Mouse (Mus musculus) cerebellum, adult 9-10 months (tissue): Measurements from ENCODE around the gene Atp5d.
"Not testable (repeated sequence)": the region's sequence is repeated elsewhere in the genome, so short reads cannot be mapped to it uniquely, and the experiment has no call there.

Experiments used
- DNase-seq: peaks from one replicate; pipeline ENCODE4 v3.0.0; 2022

Atp5d gene

DNA sequence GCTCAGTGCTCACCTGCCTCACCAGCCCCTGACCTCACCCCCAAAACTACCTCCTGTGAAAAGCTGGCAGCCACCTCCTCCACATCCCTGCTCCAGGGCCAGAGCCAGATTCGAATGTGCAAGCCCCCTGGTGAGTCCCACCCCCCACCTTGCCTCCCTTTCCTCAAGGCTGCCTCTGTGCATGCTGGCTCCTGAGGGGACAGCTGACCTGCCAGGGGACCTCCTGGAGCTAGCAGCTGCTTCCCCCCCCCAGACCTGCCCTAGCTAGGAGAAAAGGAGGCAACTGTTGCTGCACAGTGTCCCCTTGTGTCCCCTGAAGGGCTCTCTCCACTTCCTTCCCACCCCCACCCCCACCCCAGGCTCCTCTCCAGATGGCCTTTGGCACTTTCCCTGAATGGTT is 16.8 kb downstream of the Atp5d start:
- no peak for DNase-seq

DNA sequence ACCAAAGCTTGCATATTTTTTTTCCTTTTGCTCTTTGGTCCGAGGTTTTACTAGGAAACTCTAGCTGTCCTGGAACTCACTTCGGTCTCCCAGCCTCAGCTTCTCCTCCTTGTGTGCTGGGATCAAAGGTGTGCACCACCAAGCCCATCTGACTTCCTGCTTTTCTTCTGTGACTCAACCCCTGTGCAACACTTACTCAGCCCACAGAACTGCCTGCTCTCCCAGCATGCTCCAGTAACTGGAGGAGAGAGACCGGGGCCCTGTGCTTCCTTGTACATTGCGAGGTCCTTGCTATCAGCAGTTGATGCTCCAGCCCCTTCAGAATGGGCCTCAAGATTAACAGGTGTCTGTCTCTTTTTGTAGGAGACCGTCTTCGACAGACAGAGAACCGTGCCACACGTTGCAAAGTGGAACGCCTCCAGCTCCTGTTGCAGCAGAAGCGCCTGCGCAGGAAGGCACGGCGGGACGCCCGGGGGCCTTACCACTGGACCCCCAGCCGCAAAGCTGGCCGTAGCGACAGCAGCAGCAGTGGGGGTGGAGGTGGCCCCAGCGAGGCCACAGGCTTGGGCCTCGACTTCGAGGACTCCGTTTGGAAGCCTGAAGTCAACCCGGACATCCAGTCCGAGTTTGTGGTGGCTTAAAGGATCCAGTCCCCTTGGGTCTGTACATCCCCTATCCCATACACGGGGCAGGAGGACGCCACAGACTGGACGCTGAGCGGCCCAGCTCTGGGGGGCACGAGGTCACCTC is 17.7 kb downstream of the Atp5d start:
- no peak for DNase-seq

DNA sequence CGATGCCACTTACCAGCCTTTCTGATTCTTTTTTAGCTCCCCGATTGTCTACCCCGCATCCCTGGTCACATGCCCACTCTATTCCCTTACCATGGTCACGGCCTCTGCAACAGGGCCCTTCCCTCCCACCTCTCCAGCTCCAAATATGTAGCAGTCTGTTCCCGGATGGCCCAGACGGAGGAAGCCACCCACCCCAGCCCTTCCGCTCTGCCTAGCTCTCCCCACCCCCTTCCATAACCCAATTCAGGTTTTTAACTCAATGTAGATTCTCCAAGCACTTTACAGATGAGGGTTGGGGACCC is 18.3 kb downstream of the Atp5d start:
- DNase-seq = no peak

DNA sequence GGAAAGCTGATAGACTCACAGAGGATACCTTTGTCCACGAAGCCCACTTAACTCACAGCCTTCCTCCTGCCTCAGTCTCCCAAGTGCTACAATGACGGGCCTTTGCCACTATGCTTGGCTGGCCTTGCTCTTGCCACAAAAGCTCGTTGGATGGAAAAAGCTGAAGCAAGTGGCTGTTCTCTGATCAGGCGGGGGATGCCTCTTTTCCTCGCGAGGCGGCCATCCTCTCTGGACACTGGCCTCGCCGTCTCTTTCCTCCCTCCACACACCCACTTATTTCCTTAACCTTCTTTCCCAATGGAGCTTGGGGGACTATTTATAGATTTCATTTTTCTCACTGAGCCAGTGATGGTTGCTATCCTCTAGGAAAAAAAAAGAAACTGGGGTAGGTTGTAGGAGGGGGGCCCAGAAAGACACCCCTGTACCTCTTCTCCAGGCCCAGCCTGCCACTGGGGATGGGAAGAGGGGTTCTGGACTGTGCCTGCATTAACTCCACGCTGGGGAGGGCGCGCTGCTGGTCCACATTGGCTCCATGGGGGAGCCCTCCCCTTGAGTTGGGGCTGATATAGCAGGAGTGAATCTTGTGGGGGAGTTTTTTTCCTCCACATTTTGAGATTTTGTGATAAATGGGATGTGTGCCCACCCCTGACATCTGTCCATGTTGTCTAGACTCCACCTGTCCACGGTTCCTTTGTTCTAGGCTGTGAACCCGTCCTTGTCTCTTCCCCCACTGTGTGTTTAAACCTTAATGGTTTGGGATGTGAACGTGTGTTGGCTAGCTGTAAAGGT is 18.9 kb downstream of the Atp5d start:
- DNase-seq = no peak

DNA sequence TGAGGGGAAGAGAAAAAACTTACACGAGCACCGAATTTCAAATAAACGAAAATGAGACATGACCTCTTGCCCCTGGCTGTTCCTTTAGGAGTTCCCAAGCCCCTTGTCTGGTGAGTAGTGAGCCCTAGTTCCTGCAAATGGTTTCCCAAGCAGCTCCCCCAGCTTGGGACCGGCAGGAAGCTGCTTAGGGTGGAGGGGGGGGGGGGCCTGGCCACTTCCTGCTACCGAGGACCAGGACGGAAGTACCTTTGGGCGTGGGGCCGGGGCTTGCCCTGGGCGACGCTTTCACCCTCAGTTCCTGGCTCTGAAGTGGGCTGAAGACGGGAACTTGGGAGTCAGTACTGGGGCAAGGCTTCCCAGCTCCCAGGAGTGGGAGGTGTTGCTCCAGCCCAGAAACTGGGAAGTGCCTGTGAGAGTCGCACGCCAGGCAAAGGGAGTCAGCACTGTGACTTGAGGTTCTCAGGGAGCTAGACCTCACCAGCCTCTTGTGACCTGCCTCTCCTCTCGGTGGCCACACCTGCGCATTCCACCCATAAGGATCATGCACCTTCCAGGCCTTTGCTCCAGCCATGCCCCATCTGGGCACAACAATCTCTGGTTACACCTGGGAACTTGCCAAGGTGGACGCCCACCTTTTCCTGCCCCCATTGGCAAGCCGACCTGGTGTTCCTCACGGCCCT is 20.0 kb downstream of the Atp5d start:
- peak; percentile 74 for DNase-seq

DNA sequence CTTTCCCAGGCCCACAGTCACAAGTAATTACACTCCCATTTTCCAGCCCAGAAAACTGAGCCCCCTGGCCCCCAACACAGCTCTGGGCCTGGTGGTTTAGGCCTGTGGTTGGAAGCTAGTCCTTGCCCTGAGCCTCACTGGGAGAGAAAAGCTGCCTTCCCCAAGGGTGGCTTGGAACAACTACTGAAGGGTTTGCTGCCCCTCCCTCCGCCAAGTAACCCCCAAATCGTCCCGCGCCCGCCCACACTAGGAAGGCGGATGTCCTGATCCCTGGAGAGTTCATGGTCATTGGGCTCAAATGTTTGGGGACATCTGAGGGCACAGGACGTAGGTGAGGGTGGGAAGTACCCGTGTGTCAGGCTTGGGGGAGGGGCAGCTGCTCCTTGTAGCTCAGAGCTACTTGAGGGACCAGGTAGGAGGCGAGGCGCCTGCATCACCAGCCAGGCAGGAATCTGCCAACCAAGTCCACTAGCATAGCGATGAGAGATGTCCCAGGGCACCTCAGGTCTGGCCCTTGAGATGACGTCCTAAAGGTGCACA is 20.7 kb downstream of the Atp5d start:
- no peak for DNase-seq

DNA sequence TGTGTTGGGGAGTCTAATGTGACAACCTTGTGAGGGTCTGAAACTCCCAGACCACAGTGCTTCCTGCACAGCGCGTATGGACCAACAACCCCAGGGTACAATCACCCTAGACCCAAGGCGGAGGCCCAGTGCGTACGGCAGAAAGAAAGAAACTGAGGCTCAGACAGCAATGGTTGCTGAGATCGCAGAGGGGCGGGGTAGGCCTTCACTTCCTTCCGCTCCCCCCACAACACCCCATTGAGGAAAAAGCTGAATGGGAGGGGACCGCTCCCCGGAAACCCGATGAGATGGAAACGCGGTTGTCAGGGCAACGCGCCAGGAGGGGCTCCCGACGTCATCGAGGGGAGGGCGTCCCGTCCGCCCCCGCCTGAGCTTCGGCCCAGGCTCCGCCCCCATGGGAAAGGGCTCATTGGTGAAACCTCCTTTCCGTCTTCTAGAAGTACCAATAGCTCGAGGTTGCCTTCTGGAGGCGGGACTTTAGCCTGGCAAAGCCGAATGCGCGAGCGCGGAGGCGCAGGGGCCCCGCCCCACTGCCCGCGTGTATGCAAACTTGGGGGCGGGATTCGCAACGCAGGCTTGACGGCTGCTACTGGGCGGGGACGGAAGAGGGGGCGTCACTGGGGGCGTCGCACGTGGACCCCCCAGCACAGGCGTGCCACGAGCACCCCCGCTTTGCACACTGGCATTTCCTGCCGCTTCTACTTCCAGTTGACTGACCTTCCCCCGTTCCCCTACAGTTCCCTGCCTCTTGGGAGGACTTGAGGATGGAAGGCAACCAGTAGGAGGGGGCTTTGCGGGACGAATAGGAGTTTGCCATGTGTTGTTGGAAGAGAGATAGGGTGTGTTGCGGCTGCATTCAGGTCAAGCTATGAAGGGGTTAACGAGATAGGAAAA is 21.4 kb downstream of the Atp5d start:
- DNase-seq = peak; percentile 99

DNA sequence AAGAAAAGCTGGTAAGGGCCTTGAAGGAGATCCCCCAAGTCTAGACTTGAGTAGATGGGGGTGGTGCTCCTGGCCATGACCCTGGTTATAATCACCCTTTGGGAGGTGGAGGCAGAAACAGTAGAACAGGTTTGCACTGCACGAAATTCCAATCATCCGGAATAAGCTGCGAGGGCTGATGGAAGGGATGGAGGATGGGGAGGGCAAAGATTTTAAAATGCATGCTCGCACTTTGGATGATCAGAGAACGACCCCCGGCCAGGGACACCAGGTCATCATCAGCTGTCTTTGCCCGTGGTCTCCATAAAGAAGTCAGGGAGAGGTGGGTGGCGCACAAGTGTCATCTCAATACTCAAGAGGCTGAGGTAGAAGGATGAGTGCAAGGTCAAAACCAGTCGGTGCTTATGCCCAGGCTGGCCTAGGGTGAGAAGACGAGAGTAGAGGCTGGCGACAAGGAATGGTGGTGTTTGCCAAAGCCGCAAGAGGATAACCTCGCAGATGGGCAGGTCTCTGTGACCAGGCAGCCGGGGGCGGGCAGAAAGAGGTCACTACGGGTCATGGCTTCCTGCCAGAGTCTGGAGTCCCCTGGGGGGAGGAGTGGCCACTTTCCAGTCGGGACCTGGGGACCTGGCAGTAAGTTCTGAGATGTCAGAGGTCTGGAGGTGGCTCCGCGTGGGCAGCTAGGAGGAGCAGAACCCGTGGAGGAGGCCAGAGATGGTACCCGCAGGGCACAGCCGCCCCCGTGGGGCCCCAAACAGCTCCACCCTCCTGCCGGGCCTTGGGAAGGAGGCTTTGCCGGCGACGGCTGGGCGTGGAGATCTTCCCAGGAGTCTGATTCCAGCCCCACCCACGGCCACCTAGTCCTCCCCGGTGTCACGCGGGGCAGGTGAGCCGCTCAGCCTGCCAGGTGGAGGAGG is 22.3 kb downstream of the Atp5d start:
- DNase-seq = peak; percentile 87

DNA sequence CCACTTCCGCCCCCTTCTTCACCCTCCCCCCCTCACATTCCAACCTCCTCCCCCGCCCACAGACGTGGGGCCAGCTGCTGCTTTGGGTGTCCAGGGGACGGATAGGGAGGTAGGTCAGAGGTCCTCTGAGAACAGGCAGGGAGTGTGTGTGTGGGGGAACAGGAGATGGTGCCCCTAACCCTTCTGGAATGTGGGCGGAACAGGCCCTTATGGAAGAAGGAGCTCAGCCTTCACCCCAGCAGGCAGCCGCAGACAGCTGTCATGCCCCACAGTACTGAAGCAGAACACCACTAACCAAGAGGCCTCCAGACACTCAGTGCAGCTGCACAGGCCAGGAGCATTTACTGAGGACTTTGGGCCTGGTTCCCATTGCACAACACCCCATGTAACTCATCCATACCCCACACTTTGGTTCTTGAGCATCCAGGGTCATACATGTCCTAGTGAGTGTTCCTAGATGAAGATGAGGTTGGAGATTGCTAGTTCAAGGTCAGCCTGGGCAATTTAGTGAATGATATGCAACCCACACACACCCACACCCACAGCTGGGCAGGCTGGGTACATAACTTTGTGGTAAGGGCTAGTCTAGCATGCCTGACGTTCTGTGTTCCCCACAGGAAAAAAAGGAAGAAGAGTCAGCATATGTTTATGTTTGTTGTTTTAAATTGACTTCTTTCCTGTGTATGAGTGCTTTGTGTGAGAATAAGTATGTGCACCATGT is 23.2 kb downstream of the Atp5d start:
- DNase-seq = no peak

DNA sequence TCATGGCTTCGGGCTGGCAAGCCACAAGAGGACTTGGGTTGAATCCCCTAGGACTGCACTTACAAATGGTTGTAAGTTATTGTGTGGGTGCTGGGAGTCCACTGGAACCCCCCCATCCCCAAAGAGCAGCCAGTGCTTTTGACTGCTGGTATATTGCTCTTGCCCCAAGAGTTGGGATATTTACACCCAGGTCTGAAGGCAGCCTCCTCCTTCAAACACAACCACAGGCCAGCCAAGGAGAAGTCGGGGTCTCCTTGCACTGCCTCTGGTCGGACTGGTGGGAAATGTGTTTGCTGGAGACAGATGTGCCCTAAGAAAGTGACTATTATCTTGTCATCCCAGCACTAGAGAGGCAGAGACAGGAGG is 23.8 kb downstream of the Atp5d start:
- no peak for DNase-seq

DNA sequence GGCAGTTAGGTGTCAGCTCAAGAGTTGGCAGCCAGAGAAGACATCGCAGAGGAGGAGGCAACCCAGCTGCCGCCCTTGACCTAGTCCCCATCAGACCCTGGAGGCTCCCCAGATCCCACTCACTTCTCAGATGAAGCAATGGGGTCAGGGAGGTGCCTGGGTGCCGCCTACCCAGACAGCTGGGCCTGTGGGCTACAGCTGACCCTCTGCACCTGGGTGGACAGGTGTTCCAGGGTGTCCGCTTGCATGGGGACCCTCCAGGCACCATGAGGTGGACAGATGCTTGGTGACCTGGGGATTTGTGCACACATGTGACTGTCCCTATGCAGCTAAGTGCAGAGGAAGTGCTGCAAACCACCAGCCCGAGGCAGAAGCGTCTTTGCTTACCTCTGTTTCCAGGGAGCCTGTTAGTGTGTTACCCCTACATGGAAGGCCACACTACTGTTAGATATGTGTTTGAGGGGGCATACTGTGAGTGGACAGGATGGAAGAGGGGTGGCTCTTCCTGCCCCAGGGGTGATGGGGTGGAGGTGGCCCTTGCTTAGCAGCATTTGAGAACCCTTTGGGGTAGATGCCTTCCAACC is 24.4 kb downstream of the Atp5d start:
- no peak for DNase-seq

DNA sequence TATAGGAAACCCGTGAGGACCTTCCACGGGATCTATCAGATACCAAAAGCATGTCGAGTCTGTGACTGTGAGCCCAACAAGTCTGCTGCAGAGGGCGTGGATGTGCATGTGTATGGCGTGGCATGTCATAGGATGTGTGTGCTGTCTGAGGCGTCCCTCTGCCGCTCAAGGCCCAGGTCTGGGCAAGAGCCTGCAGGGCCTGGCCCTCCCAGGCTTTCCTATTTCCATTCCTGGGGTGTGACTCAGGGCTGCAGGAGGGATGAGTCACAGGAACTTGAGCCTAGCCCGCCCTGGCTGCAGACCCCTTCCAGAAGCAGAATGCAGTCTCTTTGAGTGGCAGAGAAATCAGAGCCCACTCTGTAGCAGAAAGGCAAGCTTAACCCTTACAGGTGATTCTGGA is 25.3 kb downstream of the Atp5d start:
- no peak for DNase-seq

DNA sequence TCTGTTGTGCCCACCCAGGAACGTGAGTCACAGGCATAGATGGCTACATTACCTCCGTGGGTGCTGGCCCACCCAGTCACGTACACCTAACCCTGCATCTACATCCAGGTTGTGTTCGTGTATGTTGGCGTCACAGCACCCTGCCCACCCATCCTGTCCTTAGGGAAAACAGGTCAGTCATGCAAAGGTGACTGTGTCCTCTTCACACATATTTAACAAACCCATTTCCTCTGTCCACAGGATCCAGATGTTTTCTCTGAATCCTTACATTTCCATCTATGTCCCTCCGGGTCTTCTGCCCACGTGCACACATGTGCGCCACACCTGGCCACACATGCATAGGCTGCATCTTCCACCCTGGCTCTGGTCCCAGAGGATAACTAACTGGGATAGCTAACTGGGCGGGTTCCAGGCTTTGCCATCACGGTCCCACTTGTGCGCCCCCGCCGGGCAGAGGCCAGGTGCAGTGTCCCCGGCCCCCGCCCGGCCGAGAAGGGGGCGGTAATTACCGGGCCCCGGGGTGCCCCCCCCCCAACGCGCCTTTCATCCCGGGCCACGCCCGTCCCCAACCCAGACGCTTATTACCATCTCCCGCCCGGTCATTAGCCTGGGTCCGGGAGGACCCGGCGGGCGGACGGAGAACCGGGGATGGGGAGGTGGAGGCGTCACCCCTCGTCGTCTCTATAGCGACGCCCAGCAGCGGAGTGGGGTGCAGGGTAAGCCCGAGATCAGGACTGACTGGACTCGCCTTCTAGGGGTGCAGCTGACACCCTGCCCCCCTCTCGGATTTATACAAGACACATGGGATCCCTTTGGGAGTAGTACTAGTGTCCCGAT is 25.9 kb downstream of the Atp5d start:
- peak; percentile 83 for DNase-seq

DNA sequence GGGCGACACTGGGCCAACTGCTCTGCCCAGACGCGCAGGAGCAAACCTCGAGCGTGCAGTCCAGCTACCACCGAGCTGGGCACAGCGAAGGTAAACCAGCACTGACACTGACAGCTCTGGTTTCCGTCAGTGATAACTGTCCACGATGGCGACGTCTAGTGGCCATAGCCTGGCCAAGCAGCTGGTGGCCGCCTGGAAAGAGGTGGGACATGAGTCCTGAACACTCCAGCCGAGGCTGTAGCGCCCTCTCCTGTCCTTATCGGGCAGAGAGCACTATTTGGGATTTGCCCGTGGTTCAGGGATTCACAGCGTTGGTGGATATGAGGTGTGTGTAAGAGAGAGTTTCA is 26.5 kb downstream of the Atp5d start:
- peak; percentile 99 for DNase-seq

DNA sequence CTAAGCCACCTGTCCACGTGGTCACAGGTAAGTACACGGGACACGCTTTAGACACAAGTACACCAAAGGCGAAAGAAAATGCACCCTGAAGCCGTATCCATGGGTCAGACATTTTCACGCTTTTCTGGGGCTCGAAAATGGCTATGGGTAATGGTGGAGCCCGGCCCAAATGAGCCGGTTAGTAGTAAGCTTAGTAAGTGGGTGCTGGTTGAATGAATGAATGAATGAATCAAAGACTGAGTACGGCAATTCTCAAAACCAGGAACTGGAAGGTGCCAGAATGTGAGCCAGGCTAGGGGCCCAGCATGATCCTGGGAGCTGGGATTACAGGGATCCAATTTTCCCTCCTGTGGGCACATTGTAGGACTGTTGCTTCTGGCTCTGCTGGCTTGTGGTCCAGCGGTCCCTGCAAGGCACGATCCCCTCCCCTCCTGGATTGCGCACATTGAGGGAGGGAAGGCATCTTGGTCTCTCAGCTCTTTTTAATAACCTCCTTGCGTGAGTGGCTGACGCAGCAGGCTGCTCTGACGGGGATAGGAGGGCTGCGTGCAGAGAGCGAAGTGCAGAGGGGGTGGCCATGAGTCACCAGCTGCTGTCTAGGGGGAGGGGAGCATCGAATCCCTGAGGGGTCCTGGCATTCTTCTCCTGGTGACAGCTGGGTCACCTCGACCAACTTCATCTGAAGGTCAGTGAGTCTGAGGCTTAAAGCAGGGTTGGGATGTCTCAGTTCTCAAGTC is 27.1 kb downstream of the Atp5d start, which contains the start of gene Cirbp:
Gene Cirbp, plus strand, starts transcription at position 594 of the 737 bp plus-strand sequence.
- peak; percentile 78 for DNase-seq

DNA sequence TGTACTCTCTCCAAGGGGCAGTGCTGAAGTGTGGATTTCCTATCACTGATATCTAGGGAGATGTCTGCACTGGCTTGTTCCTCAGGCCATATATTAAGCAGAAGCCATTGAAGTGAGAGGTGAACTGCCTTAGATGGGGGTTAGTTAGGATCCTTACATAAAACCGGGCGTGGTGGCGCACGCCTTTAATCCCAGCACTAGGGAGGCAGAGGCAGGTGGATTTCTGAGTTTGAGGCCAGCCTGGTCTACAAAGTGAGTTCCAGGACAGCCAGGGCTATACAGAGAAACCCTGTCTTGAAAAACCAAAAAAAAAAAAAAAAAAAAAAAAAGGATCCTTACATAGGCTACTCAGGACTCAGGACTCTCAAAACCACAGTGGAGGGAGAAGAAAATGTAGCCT is 27.7 kb downstream of the Atp5d start:
- DNase-seq = not testable (repeated sequence)

DNA sequence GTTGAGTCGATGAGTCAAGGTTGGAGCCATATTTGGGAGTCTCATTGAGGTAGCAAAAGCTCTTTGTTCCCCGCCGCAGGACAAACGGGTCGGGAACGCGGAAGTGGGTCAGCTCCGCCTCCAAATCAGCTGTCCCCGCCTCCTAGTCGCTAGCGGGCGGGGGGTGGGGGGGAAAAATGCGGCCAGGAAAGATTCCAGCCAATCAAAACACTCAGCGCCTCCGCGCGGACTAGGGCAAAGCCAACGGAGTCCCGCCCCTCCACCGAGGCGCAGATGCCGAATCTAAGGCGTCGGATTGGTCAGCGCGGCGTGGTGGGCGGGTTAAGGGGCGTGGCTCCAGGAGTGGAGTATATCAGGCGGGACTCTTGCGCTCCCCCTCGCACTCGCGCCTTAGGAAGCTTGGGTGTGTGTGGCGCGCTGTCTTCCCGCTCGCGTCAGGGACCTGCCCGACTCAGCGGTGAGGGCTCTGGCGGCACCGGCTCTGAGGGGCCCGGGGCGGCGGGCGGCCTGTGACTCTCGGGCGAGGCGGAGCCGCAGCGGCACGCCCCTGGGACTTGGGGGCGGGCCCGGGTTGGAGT is 29.1 kb downstream of the Atp5d start:
- DNase-seq = peak; percentile 99

DNA sequence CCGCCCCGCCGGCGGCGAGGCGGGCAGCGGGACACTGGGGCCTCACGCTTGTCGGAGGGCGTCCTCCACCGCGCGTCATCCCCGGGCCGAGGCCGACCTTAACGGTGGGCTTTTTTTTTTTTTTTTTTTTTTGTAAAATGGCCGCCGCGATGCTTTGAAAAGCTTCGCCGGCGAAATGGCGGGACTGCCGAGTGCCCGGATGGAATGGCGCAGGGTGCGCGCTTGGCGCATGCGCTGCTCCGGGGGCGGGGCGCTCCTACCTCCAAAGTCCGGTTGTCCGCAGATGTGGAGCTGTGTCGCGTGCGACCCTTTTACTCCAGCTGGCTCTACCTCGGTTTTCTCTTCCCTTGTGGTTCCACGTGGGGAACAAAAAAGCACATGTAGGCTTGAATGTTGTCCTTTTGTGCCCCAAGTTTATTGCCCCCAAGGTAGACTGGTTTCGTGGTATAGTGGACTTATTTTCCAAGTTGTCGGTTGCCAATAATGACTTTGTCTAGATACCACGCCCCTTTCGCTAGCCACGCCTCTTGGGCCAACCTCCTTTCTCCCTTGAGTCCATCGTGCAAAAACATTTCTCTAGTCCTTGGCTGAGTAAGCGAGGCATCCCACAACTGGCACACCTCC is 29.7 kb downstream of the Atp5d start:
- peak; percentile 94 for DNase-seq
